In the genomic region with DNA sequence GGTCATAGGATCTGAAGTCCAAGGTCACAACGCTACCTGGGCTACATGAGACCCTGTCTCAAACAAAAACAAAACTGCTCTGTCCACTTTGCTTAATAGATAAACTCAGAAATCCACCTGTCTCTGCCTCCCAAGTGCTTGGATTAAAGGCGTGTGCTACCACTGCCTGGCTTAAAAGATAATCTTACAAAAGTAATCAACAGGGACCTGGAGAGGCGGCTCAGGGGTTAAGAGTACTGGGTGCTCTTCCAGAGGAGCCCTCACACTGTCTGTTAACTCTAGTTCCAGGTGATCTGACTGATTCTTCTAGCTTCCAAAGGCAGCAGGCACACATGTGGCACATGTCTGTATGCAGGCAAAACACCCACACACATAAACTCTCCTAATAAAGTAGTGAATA, we compare ENCODE assay signal across 20 mouse cellular contexts. TPM values are rescaled to one million over a fixed set of nuclear protein-coding genes. Genes with fewer than 3 reads are reported as not detected.
DNase-seq lines count a peak whose midpoint lies in the region; ATAC-seq and TF ChIP-seq lines count a peak whose summit lies in the region.
"Had no signal": no experiment of that assay in that cellular context is flagged by ENCODE, and none has a peak within 500 bp of the region (broad histone marks: within the 10 kb centered on the region; RNA-seq: fewer than 3 reads in every experiment).

No protein-coding gene starts in this region.

- H3K27ac ChIP-seq in intestine, embryonic 15.5 days = no peak overlapping the region
- no peak overlapping the region for H3K27ac ChIP-seq in intestine, postnatal 0 days (ENCODE audit: low read depth, low read length)
- H3K27ac ChIP-seq in liver, embryonic 12.5 days = peak overlapping the region; percentile 99
- H3K27ac ChIP-seq: embryonic facial prominence, embryonic 13.5 days; hindbrain, embryonic 14.5 days; kidney, postnatal 0 days; neural tube, embryonic 13.5 days had no signal

- no peak for TF ChIP-seq CTCF in intestine, postnatal 0 days (IDR thresholded peaks at IDR 0.05; ENCODE audit: low read depth)

- WGBS in intestine, embryonic 15.5 days = 89% methylated on average over 3 of the region's 3 CpGs
- 86% methylated on average over 3 of the region's 3 CpGs for WGBS in intestine, postnatal 0 days
- 34% methylated on average over 3 of the region's 3 CpGs for WGBS in liver, embryonic 12.5 days (ENCODE audit: insufficient replicate concordance)

- H3K4me3 ChIP-seq in intestine, embryonic 15.5 days (replicated peaks) = no peak overlapping the region
- H3K4me3 ChIP-seq in intestine, postnatal 0 days (ENCODE audit: low read depth, low read length) = no peak overlapping the region
- H3K4me3 ChIP-seq in liver, embryonic 12.5 days = peak overlapping the region; percentile 24
- H3K4me3 ChIP-seq: embryonic facial prominence, embryonic 13.5 days; forebrain, embryonic 10.5 days; neural tube, embryonic 13.5 days had no signal

- H3K27me3 ChIP-seq in intestine, embryonic 15.5 days (replicated peaks) = no peaks in the 10 kb centered on the region
- H3K27me3 ChIP-seq in intestine, postnatal 0 days (replicated peaks; ENCODE audit: control insufficient read depth, insufficient read depth, low read length) = no peaks in the 10 kb centered on the region
- H3K27me3 ChIP-seq in liver, embryonic 12.5 days (replicated peaks) = no peaks in the 10 kb centered on the region
- H3K27me3 ChIP-seq: embryonic facial prominence, embryonic 13.5 days; neural tube, embryonic 13.5 days had no signal

- peaks cover 20% of the 10 kb centered on the region for H3K36me3 ChIP-seq in intestine, embryonic 15.5 days
- H3K36me3 ChIP-seq in intestine, postnatal 0 days (ENCODE audit: control insufficient read depth, insufficient read depth) = peaks cover 73% of the 10 kb centered on the region
- H3K36me3 ChIP-seq in liver, embryonic 12.5 days = peaks cover 99% of the 10 kb centered on the region

- H3K4me2 ChIP-seq in intestine, embryonic 15.5 days (replicated peaks) = no peak overlapping the region
- no peak overlapping the region for H3K4me2 ChIP-seq in intestine, postnatal 0 days (replicated peaks; ENCODE audit: low read depth)
- H3K4me2 ChIP-seq in liver, embryonic 12.5 days = peak overlapping the region; percentile 71
- H3K4me2 ChIP-seq: embryonic facial prominence, embryonic 13.5 days; hindbrain, embryonic 14.5 days; neural tube, embryonic 13.5 days had no signal

- no peak for DNase-seq in adrenal gland, adult (ENCODE audit: inconsistent age in 2 of 2, low spot score in 1 of 2)
- DNase-seq in frontal cortex, adult 2 months (ENCODE audit: extremely low spot score in 1 of 2, low spot score in 1 of 2) = no peak
- no peak for DNase-seq in urinary bladder, postnatal 36 days (ENCODE audit: low spot score in 2 of 2)
- DNase-seq: B cell, adult 2 months; cerebellum, adult 8-10 months; heart, adult 18-20 months; heart, postnatal 14 days; lung, postnatal 10 days; midbrain, embryonic 14.5 days; spleen, adult 18-20 months had no signal

- H3K4me1 ChIP-seq in intestine, embryonic 15.5 days (replicated peaks) = no peaks in the 10 kb centered on the region
- H3K4me1 ChIP-seq in intestine, postnatal 0 days (replicated peaks; ENCODE audit: control insufficient read depth, insufficient read depth, low read length) = no peaks in the 10 kb centered on the region
- H3K4me1 ChIP-seq in liver, embryonic 12.5 days = peaks cover 85% of the 10 kb centered on the region
- H3K4me1 ChIP-seq: embryonic facial prominence, embryonic 13.5 days; forebrain, embryonic 10.5 days; neural tube, embryonic 13.5 days had no signal

- ATAC-seq in intestine, embryonic 15.5 days = peak; percentile 60; the same call in 1 of the 2 replicates
- no peak for ATAC-seq in intestine, postnatal 0 days
- ATAC-seq in erythroblast, adult 5-6 weeks (replicated peaks; ENCODE audit: low FRiP score, poor library complexity, severe bottlenecking) = peak; percentile 60
- ATAC-seq in liver, embryonic 12.5 days = peak; percentile 83
- peak; percentile 57 for ATAC-seq in megakaryocyte-erythroid progenitor cell, adult 5-6 weeks (replicated peaks; ENCODE audit: low FRiP score, low TSS enrichment, poor library complexity, severe bottlenecking)

- H3K9ac ChIP-seq in intestine, embryonic 15.5 days = no peak overlapping the region
- no peak overlapping the region for H3K9ac ChIP-seq in intestine, postnatal 0 days (ENCODE audit: low read depth, low read length)
- H3K9ac ChIP-seq in liver, embryonic 12.5 days = peak overlapping the region; percentile 72
- H3K9ac ChIP-seq: embryonic facial prominence, embryonic 13.5 days; hindbrain, embryonic 14.5 days; neural tube, embryonic 13.5 days had no signal

- H3K9me3 ChIP-seq in intestine, embryonic 15.5 days = no peaks in the 10 kb centered on the region
- no peaks in the 10 kb centered on the region for H3K9me3 ChIP-seq in intestine, postnatal 0 days (ENCODE audit: control insufficient read depth)
- H3K9me3 ChIP-seq in liver, embryonic 12.5 days (replicated peaks) = no peaks in the 10 kb centered on the region
- H3K9me3 ChIP-seq: embryonic facial prominence, embryonic 13.5 days; forebrain, embryonic 10.5 days; neural tube, embryonic 13.5 days had no signal

RNA-seq across cellular contexts. Expression of a gene that starts 7.6 kb away (rescaled TPM):
- 70.6 and 75.4 TPM in 2 replicates for polyA plus RNA-seq in intestine, embryonic 15.5 days (2015; fragmentation: Nextera tagmentation; extraction: Ambion mirVana)
- polyA plus RNA-seq in intestine, postnatal 0 days (2015; fragmentation: Nextera tagmentation; extraction: Ambion mirVana) = 22.2 and 24.6 TPM in 2 replicates
- 10.4 and 18.0 TPM in 2 replicates for total RNA-seq in erythroblast, adult 5-6 weeks (2015; ENCODE audit: low replicate concordance)
- total RNA-seq in erythroblast, adult 5-6 weeks (2017; ENCODE audit: low replicate concordance) = 8.4 and 9.4 TPM in 2 replicates
- 33.2 and 36.9 TPM in 2 replicates for polyA plus RNA-seq in liver, embryonic 12.5 days (2016; fragmentation: Nextera tagmentation; extraction: Ambion mirVana)
- 97.0 and 160 TPM in 2 replicates for total RNA-seq in megakaryocyte-erythroid progenitor cell, adult 5-6 weeks (2014; fragmentation: Nextera tagmentation)
- total RNA-seq in megakaryocyte-erythroid progenitor cell, adult 5-6 weeks (2017) = 28.5 and 29.5 TPM in 2 replicates
- 375 and 413 TPM in 2 replicates for polyA plus RNA-seq in frontal cortex, adult 2 months (2012; rRNA removed)

RNA-seq across cellular contexts. Expression of a gene that starts 8.3 kb away (rescaled TPM):
- polyA plus RNA-seq in intestine, embryonic 15.5 days (2015; fragmentation: Nextera tagmentation; extraction: Ambion mirVana) = 33.7 and 35.0 TPM in 2 replicates
- polyA plus RNA-seq in intestine, postnatal 0 days (2015; fragmentation: Nextera tagmentation; extraction: Ambion mirVana) = 43.0 and 47.0 TPM in 2 replicates
- total RNA-seq in erythroblast, adult 5-6 weeks (2015; ENCODE audit: low replicate concordance) = 11.3 and 13.3 TPM in 2 replicates
- 19.6 and 25.6 TPM in 2 replicates for total RNA-seq in erythroblast, adult 5-6 weeks (2017; ENCODE audit: low replicate concordance)
- polyA plus RNA-seq in liver, embryonic 12.5 days (2016; fragmentation: Nextera tagmentation; extraction: Ambion mirVana) = 44.7 and 50.0 TPM in 2 replicates
- 58.6 and 59.9 TPM in 2 replicates for total RNA-seq in megakaryocyte-erythroid progenitor cell, adult 5-6 weeks (2014; fragmentation: Nextera tagmentation)
- 28.0 and 35.3 TPM in 2 replicates for total RNA-seq in megakaryocyte-erythroid progenitor cell, adult 5-6 weeks (2017)
- 97.3 and 97.4 TPM in 2 replicates for polyA plus RNA-seq in frontal cortex, adult 2 months (2012; rRNA removed)

RNA-seq across cellular contexts. Expression of a gene that starts 13.2 kb away (rescaled TPM):
- polyA plus RNA-seq in intestine, embryonic 15.5 days (2015; fragmentation: Nextera tagmentation; extraction: Ambion mirVana) = 46.8 and 50.4 TPM in 2 replicates
- 14.4 and 15.1 TPM in 2 replicates for polyA plus RNA-seq in intestine, postnatal 0 days (2015; fragmentation: Nextera tagmentation; extraction: Ambion mirVana)
- 0.84 and 1.7 TPM in 2 replicates for total RNA-seq in erythroblast, adult 5-6 weeks (2015; ENCODE audit: low replicate concordance)
- 2.2 and 2.7 TPM in 2 replicates for total RNA-seq in erythroblast, adult 5-6 weeks (2017; ENCODE audit: low replicate concordance)
- 14.3 and 17.4 TPM in 2 replicates for polyA plus RNA-seq in liver, embryonic 12.5 days (2016; fragmentation: Nextera tagmentation; extraction: Ambion mirVana)
- 22.7 and 46.0 TPM in 2 replicates for total RNA-seq in megakaryocyte-erythroid progenitor cell, adult 5-6 weeks (2014; fragmentation: Nextera tagmentation)
- total RNA-seq in megakaryocyte-erythroid progenitor cell, adult 5-6 weeks (2017) = 35.4 and 35.7 TPM in 2 replicates
- 184 and 198 TPM in 2 replicates for polyA plus RNA-seq in frontal cortex, adult 2 months (2012; rRNA removed)

RNA-seq across cellular contexts. Expression of a gene that starts 22.7 kb away (rescaled TPM):
- 0.98 and 1.1 TPM in 2 replicates for polyA plus RNA-seq in intestine, embryonic 15.5 days (2015; fragmentation: Nextera tagmentation; extraction: Ambion mirVana)
- polyA plus RNA-seq in intestine, postnatal 0 days (2015; fragmentation: Nextera tagmentation; extraction: Ambion mirVana) = 0.52 and 0.65 TPM in 2 replicates
- total RNA-seq in erythroblast, adult 5-6 weeks (2015; ENCODE audit: low replicate concordance) = not detected in 2 replicates
- 0.28 TPM in 1 of 2 replicates, not detected in the other for total RNA-seq in erythroblast, adult 5-6 weeks (2017; ENCODE audit: low replicate concordance)
- 3.0 and 3.6 TPM in 2 replicates for polyA plus RNA-seq in liver, embryonic 12.5 days (2016; fragmentation: Nextera tagmentation; extraction: Ambion mirVana)
- 1.8 TPM in 1 of 2 replicates, not detected in the other for total RNA-seq in megakaryocyte-erythroid progenitor cell, adult 5-6 weeks (2014; fragmentation: Nextera tagmentation)
- total RNA-seq in megakaryocyte-erythroid progenitor cell, adult 5-6 weeks (2017) = 1.8 TPM in 1 of 2 replicates, not detected in the other
- polyA plus RNA-seq in frontal cortex, adult 2 months (2012; rRNA removed) = 5.5 and 6.6 TPM in 2 replicates

RNA-seq across cellular contexts. Expression of a gene that starts 38.1 kb away (rescaled TPM):
- 52.5 and 55.2 TPM in 2 replicates for polyA plus RNA-seq in intestine, embryonic 15.5 days (2015; fragmentation: Nextera tagmentation; extraction: Ambion mirVana)
- 29.4 and 34.1 TPM in 2 replicates for polyA plus RNA-seq in intestine, postnatal 0 days (2015; fragmentation: Nextera tagmentation; extraction: Ambion mirVana)
- total RNA-seq in erythroblast, adult 5-6 weeks (2015; ENCODE audit: low replicate concordance) = 33.0 and 34.3 TPM in 2 replicates
- total RNA-seq in erythroblast, adult 5-6 weeks (2017; ENCODE audit: low replicate concordance) = 8.1 and 17.6 TPM in 2 replicates
- 12.6 TPM in 2 replicates for polyA plus RNA-seq in liver, embryonic 12.5 days (2016; fragmentation: Nextera tagmentation; extraction: Ambion mirVana)
- total RNA-seq in megakaryocyte-erythroid progenitor cell, adult 5-6 weeks (2014; fragmentation: Nextera tagmentation) = 67.2 and 84.7 TPM in 2 replicates
- total RNA-seq in megakaryocyte-erythroid progenitor cell, adult 5-6 weeks (2017) = 18.5 and 23.3 TPM in 2 replicates
- polyA plus RNA-seq in frontal cortex, adult 2 months (2012; rRNA removed) = 112 and 132 TPM in 2 replicates
